ENCODE assay signal across 13 mouse cellular contexts in the genomic region with DNA sequence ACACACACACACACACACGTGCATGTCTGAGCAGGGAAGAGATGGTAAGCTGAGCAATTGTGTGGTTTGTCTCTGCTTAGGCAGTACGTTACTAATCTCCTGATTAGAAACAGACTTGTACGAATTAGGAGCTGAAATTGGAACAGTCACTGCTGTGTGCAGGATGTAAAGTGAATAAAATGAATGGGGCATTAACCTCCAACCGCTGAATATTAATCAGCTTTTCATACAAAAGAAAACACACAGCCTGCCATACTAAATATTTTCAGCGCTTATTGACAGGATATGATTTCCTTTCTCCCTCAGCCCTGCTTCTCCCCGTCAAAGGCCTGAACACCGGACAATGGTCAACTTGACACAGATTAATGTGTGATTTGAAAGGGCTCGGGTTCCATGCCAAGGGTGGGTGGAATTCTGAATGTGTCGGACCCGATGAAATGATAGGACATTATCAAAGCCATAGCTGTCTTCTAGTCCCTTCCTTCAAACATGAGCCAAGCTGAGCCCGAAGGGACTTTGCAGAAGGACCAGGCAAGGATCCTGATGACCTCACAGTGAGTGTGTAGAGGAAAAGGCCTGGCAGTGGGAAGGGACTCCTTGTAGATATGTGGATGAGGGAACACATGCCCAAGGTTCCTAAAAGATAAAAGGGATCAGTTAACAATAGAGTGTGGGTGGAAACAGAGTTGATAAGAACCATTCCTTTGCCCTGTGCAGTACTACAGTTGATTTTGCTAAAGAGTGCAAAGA.
A peak's percentile ranks its signal among the peaks of the same experiment; 100 is the strongest.
DNase-seq lines count a peak whose midpoint lies in the region; ATAC-seq and TF ChIP-seq lines count a peak whose summit lies in the region.
"Had no signal": no experiment of that assay in that cellular context is flagged by ENCODE, and none has a peak within 500 bp of the region (broad histone marks: within the 10 kb centered on the region; RNA-seq: fewer than 3 reads in every experiment).

No protein-coding gene starts in this region.

- ATAC-seq in lung, postnatal 0 days, result peak; percentile 60
- no peak for ATAC-seq in hindbrain, embryonic 13.5 days (ENCODE audit: low FRiP score)
- no peak for ATAC-seq in midbrain, embryonic 14.5 days (ENCODE audit: low FRiP score, low TSS enrichment)
- no peak for ATAC-seq in kidney, embryonic 14.5 days (ENCODE audit: low FRiP score, low TSS enrichment)
- ATAC-seq: liver, embryonic 12.5 days; Patski had no signal

- H3K27ac ChIP-seq in lung, postnatal 0 days (ENCODE audit: low read length), result no peak overlapping the region
- peak overlapping the region; percentile 24; the same call in 1 of the 2 replicates for H3K27ac ChIP-seq in hindbrain, embryonic 13.5 days
- peak overlapping the region; percentile 63 for H3K27ac ChIP-seq in midbrain, embryonic 14.5 days (replicated peaks; ENCODE audit: low read depth, low read length)
- H3K27ac ChIP-seq in kidney, embryonic 14.5 days (ENCODE audit: low read depth, low read length), result no peak overlapping the region
- H3K27ac ChIP-seq: liver, embryonic 12.5 days had no signal

- H3K27me3 ChIP-seq in lung, postnatal 0 days (replicated peaks; ENCODE audit: insufficient read depth, low read length), result no peaks in the 10 kb centered on the region
- no peaks in the 10 kb centered on the region for H3K27me3 ChIP-seq in hindbrain, embryonic 13.5 days
- H3K27me3 ChIP-seq in midbrain, embryonic 14.5 days (ENCODE audit: control insufficient read depth, insufficient read depth, low read length), result no peaks in the 10 kb centered on the region
- H3K27me3 ChIP-seq in kidney, embryonic 14.5 days (ENCODE audit: control insufficient read depth, insufficient read depth, low read length), result no peaks in the 10 kb centered on the region
- H3K27me3 ChIP-seq: liver, embryonic 12.5 days; Patski had no signal

- no peak for TF ChIP-seq CTCF in lung, postnatal 0 days (IDR thresholded peaks at IDR 0.05)

- no peaks in the 10 kb centered on the region for H3K36me3 ChIP-seq in lung, postnatal 0 days (ENCODE audit: insufficient read depth, low read length)
- H3K36me3 ChIP-seq in hindbrain, embryonic 13.5 days, result no peaks in the 10 kb centered on the region
- no peaks in the 10 kb centered on the region for H3K36me3 ChIP-seq in midbrain, embryonic 14.5 days (ENCODE audit: control insufficient read depth, insufficient read depth, low read length)
- H3K36me3 ChIP-seq in kidney, embryonic 14.5 days (ENCODE audit: control insufficient read depth, insufficient read depth, low read length), result no peaks in the 10 kb centered on the region
- H3K36me3 ChIP-seq: liver, embryonic 12.5 days had no signal

- no peak overlapping the region for H3K9ac ChIP-seq in lung, postnatal 0 days (replicated peaks; ENCODE audit: low read depth)
- no peak overlapping the region for H3K9ac ChIP-seq in hindbrain, embryonic 13.5 days
- no peak overlapping the region for H3K9ac ChIP-seq in midbrain, embryonic 14.5 days (replicated peaks; ENCODE audit: low read length)
- no peak overlapping the region for H3K9ac ChIP-seq in kidney, embryonic 14.5 days (ENCODE audit: low read depth, low read length)
- H3K9ac ChIP-seq: liver, embryonic 12.5 days had no signal

- no peak for TF ChIP-seq EP300 in lung, postnatal 0 days (IDR thresholded peaks at IDR 0.05)

- peak; percentile 26 for DNase-seq in lung, postnatal 0 days (ENCODE audit: low spot score)
- no peak for DNase-seq in lung, adult 18-20 months
- DNase-seq in fibroblast of lung, adult 2 months (ENCODE audit: low read depth), result peak; percentile 27
- DNase-seq in midbrain, embryonic 14.5 days, result peak; percentile 51
- DNase-seq in MN1 (ENCODE audit: low spot score), result no peak
- DNase-seq in adrenal gland, adult 2 months, result no peak
- DNase-seq: adrenal gland, adult 8-10 months; right cerebral cortex, postnatal 25 days; thymus, postnatal 4 days had no signal

- WGBS in lung, postnatal 0 days, result 44% methylated on average over 11 of the region's 11 CpGs
- 25% methylated on average over 11 of the region's 11 CpGs for WGBS in hindbrain, embryonic 13.5 days
- WGBS in midbrain, embryonic 14.5 days, result 11% methylated on average over 11 of the region's 11 CpGs
- 69% methylated on average over 11 of the region's 11 CpGs for WGBS in kidney, embryonic 14.5 days

- no peak overlapping the region for H3K4me3 ChIP-seq in lung, postnatal 0 days (ENCODE audit: low read depth, low read length)
- H3K4me3 ChIP-seq in hindbrain, embryonic 13.5 days, result no peak overlapping the region
- no peak overlapping the region for H3K4me3 ChIP-seq in midbrain, embryonic 14.5 days (replicated peaks; ENCODE audit: low read depth, low read length)
- H3K4me3 ChIP-seq in kidney, embryonic 14.5 days (ENCODE audit: low read length), result no peak overlapping the region
- H3K4me3 ChIP-seq: liver, embryonic 12.5 days had no signal

- H3K9me3 ChIP-seq in lung, postnatal 0 days (ENCODE audit: low read length), result no peaks in the 10 kb centered on the region
- H3K9me3 ChIP-seq in hindbrain, embryonic 13.5 days, result no peaks in the 10 kb centered on the region
- no peaks in the 10 kb centered on the region for H3K9me3 ChIP-seq in midbrain, embryonic 14.5 days (ENCODE audit: control insufficient read depth, low read length)
- no peaks in the 10 kb centered on the region for H3K9me3 ChIP-seq in kidney, embryonic 14.5 days (ENCODE audit: control insufficient read depth, low read length)
- H3K9me3 ChIP-seq: liver, embryonic 12.5 days had no signal

- H3K4me2 ChIP-seq in lung, postnatal 0 days (replicated peaks; ENCODE audit: low read depth, low read length), result no peak overlapping the region
- H3K4me2 ChIP-seq in hindbrain, embryonic 13.5 days, result no peak overlapping the region
- no peak overlapping the region for H3K4me2 ChIP-seq in midbrain, embryonic 14.5 days (ENCODE audit: low read length)
- no peak overlapping the region for H3K4me2 ChIP-seq in kidney, embryonic 14.5 days (replicated peaks; ENCODE audit: low read depth, low read length)
- H3K4me2 ChIP-seq: liver, embryonic 12.5 days had no signal

- no peaks in the 10 kb centered on the region for H3K4me1 ChIP-seq in lung, postnatal 0 days (ENCODE audit: insufficient read depth, low read depth, low read length)
- H3K4me1 ChIP-seq in hindbrain, embryonic 13.5 days (replicated peaks), result peaks cover 9% of the 10 kb centered on the region
- peaks cover 5% of the 10 kb centered on the region; the same call in 1 of the 2 replicates for H3K4me1 ChIP-seq in midbrain, embryonic 14.5 days (ENCODE audit: control insufficient read depth, insufficient read depth, low read length)
- H3K4me1 ChIP-seq in kidney, embryonic 14.5 days (ENCODE audit: control insufficient read depth, insufficient read depth, low read length), result no peaks in the 10 kb centered on the region
- H3K4me1 ChIP-seq: liver, embryonic 12.5 days had no signal

Comparison
In these comparisons a context has a peak if more than half of its experiments do, and no peak if none do; other contexts are left out.
1. DNase-seq: peak in lung, postnatal 0 days (single experiment), fibroblast of lung, adult 2 months (single experiment) and midbrain, embryonic 14.5 days (single experiment); none in lung, adult 18-20 months (0 of 2), MN1 (single experiment) and adrenal gland, adult 2 months (single experiment).
2. H3K27ac ChIP-seq: peak in hindbrain, embryonic 13.5 days (single experiment) and midbrain, embryonic 14.5 days (single experiment); none in lung, postnatal 0 days (single experiment) and kidney, embryonic 14.5 days (single experiment).